Mouse (Mus musculus) thymus, postnatal 25 days (tissue): Measurements from ENCODE around the gene Pbld1.

Source experiments
- DNase-seq: peaks from one replicate; pipeline ENCODE4 v3.0.0; 2022

The Pbld1 gene

DNA sequence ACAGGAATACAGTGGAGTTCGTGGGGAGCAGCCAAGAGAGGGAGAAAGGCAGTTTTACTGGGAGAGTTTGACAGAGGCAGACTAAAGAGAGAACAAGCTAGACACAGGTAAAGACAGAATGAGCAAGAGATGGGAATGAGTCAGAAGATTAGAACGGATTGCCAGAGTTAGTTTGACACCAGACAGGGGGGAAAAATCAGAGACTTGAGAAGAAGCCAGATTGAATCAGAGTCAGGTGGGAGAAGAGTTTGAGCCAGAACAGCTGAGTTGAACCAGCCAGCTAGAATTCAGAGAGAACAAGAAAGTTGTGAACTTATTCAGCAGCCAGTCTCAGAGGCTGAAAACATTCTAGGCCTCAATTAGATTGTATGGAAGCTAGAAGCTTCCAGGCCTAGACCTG, at the start of gene Pbld1:
Pbld1 (plus strand) TSS at position 301 of the 400 bp plus-strand sequence.
- DNase-seq: no peak

DNA sequence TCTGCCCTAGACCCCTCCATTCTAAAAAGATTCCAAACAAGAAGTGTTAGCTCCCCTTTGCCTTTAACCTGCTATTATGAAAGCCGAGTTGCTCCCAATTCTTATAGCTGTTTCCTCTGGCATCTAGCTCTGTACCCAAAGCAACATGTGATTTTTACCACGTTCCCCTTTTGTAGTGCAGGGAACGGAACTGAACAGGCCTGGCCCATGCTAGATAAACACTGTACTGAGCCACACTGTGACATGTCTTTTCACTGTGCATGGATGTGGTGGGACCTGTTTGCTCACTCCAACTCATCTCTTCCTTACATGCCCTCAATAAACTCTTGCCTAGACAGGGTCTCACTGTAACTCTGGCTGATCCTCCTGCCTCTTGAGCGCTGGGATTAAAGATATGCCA, 49.7 kb upstream of the Pbld1 start:
- DNase-seq: no peak

DNA sequence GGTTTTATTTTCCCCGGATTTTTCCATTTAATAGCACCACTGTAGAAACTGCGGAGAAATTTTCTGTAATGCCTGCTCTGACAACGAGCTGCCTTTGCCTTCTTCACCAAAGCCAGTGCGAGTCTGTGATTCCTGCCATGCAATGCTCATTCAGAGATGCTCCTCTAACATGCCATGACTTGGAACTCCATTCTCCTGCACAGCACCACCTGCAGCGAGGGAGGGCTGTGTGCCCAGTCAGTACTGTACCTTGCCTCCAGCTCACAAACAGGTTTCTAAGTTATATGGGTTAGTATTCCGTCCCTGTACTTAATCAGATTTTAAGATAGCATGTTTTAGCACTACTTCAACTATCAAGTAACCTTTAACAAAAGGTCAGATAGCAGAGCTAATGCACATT, 48.4 kb upstream of the Pbld1 start:
- DNase-seq: no peak

DNA sequence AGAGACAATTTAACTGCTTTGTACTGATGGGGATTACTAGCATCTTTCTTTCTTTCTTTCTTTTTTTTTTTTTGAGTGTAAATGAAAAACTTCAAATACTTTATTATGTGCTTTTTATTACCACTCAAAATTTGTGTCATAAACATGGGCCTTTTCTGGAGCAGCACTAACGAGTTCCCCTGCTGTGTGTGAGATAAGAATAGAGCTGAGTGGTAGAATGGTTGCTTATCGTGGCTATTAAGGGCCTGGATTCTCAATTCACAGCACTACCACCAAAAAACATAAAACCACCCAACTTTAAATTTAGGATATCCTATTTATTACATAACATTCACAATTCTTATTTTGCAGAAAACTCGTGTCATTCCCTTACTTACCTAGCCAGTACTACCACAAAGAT, 46.5 kb upstream of the Pbld1 start:
- no peak for DNase-seq

DNA sequence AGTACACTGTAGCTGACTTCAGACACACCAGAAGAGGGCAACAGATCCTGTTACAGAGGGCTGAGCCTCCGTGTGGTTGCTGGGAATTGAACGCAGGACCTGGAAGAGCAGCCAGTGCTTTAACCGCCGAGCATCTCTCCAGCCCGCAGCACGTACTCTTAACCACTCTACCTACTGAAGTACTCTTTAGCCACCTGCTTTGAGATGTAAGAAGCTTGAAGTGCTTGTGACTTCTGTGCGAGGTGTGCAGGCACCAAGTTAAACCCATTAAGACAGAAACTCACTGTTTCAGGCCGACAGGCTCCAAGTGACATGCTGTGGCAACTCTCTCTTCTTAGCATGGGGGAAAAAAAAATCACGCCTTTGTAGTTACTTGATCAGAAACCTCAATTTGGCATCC, 45.8 kb upstream of the Pbld1 start:
- no peak for DNase-seq

DNA sequence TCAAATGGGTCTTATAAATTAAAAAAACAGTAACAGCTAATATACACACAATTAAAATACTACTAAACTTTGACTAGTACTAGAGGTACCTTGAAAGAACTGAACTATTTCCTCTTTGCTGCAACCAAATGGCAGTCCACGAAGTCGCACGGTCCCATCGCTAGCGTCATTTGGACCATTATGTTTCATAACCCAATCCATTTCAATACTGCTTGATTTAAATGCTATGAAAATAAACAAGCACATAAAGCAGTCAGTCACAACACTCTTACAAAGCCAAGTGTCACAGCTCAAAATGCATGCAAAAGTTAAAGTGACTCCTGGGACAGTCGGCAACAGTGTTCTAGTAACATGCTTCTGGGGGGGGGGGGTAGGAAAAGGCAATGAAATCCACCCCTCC, 40.7 kb upstream of the Pbld1 start:
- DNase-seq: no peak

DNA sequence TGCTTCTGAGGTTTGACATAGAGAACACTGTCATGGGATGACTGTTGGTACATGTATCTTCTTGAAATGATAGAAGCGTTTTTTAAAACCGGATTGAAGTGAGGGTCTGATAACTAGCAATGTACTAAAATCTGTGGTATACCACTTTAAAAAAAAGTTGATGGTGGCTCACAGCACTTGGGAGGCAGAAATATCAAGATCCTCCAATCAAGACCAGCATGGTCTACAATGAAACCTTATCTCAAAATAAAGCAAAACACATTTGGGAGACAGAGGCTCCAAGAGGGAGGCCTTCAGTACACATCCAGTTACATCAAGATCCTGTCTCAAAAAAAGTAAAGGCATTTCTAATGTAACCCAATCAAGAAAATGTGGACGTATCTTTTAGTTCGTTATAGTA, 38.3 kb upstream of the Pbld1 start:
- DNase-seq: no peak

DNA sequence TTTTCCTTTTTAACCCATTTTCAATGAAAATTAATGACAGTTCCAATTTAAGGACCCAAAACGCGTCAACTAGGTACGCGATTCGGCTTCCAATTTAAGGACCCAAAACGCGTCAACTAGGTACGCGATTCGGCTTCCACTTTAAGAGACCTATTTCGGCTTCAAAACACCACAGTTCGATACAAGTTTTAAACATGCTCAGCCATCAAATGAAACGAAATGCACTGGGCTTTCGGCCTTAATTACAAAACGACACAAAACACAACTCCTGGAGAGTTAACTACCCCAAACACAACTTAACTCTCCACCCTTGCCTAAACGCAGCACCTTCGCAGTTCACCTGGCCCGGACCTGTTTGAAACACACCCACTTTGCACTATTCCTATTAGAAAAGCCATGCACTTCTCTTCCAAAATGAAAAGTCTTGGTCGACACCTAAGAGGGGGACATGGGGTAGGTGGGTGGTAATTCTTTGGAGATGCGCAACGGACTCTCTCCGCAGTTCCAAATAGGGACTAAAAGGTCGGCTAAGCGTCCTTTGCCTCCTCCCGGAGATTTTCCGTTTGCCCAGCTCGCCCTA, 37.3 kb upstream of the Pbld1 start:
- no peak for DNase-seq

DNA sequence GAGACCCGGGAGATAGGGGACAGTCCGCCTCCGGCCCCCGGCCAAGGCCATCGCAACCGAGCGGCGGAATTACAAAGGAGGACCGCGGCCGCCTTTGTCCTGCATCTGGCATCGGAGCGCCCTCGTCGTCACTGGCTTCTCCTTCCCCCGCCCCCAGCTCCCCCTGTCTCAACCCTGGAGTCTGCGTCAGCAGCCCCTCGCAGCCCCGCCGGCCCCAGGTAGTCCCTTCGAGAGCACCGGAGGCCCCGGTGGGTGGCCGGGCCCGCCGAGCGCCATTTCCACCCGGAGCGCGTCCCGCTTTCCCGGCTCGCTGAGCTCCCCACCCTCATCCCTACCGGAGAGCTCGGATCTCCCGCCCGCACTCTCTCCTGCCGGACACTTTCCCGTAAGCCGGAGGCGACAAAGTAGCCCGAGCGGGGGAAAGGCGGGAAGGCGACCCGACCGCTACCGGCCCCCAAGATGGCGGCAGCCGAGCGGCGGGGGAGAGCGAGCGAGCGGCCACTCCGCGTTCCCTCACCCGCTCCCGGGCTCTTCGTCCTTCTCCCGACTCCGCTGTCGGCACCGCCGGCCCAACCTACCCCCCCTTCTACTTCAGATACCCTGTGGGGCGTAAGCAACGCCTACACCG, 36.7 kb upstream of the Pbld1 start:
- peak; percentile 74 for DNase-seq

DNA sequence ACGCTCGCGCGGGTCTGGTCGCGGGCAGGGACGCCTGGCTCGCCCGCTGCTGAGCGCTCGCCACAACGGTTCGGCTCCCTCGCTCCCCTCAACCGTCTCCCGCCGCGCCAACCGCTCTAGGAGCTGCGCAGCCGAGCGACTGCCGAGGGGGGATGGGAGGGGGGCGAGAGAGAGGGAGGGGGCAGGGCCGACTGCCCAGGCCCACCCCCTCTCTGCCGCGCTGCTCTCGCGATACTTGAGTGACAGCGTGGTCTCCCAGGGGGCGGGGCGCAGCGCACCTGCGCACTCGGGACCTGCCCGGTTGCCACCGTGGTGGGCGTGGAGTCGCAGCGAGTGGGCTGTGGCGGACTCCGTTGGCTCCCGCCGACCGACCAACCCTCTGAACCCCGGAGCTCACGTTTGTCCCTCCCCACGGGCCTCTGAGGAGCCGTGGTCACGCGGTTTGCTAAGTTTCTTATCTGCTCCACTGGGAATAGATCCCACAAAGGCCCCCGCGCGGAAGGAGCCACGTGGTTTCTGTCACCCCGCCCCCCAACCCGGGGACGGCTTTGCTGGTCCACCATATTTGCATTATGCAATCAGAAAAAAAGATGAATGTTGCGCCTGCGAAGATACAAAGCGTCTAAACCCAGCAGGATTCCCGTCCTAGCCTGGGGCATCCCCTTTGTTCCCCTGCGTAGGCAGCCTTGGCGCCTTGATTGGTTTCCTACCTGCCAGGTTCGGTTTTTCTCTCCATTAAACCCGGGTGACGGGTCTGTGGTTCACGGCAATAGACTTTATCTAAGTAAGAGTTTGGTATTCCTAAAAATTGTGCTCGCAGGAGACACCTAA, 36.0 kb upstream of the Pbld1 start, which contains the start of the genes Hnrnph3 and Pbld2:
Hnrnph3 (minus strand) TSS at position 469 of the 831 bp plus-strand sequence.
Pbld2 (plus strand) TSS at position 567 of the 831 bp plus-strand sequence.
- peak; percentile 99 for DNase-seq

DNA sequence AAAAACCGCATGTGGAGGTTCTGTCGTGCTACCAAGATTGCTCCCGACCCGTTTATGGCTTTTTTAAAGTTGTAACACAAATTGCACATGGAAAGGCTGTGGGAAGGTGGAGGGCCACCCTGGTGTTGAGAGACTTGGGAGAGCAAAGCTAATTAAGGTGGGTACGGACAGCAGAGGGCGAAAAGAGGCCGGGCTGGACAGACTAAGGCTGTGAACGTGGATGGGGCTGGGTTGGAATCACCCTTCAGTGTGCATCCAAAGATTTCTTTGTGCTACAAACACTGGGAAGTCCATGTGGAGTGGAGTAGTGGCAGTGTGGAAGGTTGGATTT, 35.4 kb upstream of the Pbld1 start:
- DNase-seq: no peak

DNA sequence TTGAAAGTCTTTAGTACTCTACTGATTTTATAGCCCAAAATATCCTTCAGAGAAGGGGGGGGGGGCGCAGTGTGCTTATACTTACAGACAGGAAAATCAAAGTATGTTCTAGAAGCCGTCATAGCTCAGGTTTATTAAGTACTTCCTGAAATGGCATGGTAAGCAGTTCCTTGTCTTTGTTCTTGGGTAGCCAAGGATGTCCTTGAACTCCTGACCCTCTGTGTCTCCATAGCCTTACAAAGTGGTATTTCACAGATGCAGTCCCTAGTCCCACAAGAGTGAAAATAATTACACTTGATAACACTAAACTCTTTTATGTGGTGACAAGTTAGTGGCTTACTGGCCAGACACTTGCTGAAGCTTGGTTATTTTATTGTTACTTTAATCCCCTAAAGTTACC, 34.9 kb upstream of the Pbld1 start:
- DNase-seq: no peak

DNA sequence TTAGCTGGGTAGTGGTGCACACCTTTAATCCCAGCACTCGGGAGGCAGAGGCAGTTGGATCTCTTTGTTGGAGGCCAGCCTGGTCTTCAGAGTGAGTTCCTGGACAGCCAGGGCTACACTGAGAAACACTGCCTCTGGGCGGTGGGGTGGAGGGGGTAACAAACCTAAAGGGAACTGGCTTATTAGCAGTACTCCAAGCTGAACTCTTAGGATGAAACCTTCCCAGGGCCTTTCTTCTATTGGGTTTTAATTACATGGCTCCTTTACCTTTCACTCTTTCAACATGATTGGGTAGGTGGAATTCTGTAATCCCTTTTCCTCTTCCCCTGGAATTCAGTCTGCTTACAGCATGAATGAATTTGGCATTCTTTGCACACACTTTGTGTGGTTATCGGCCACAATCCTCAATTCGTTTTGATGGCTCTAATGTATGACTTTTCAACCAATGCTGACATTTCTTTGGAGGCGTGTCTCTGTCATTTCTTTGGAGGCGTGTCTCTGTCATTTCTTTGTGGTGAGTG, 34.4 kb upstream of the Pbld1 start:
- DNase-seq: no peak

DNA sequence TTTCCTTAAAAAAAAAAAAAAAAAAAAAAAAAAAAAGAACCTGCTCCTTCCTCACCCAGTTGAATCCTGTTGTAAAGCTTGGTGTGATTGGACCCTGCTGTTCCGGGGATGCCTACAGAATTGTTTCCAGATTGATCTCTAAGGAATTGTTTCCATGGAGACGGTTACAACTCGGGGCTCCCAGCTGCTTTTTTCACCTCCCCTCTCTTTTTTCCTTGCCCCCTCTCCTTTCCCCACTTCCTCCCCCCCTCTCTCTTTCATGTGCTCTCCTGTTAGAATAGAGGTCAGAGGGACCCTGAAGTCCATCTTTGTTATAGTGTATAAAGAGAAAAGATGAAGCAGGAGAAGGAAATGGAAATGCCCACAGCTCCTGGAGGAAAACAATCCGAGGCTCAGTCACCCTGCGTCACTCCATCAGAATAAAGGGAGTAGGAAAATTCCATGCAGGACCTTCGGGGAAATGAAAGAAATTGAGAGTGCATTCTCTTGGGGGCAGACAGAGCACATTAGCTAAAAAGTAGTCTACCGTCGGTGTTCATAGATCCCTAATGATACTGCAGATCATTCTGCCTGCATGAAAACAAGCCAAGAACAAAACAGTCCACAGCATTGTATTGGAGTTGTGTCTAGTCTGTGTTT, 33.7 kb upstream of the Pbld1 start:
- DNase-seq: no peak

DNA sequence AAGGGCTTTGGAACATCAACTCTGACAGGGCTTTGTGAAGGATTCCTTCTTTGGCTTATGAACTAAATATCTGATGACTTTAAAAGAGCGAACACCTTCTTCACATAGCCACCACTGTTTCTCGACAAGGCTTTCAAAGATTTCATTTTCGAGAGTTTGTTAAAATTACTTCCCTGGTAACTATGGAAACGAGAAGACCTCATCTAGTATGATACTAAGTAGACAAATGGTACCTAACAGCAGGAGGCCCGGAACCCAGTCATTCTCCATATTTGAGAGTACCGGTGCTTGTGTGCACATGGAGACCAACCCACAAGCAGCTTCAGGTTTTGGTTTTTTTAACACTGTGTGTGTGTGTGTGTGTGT, 33.2 kb upstream of the Pbld1 start:
- no peak for DNase-seq

DNA sequence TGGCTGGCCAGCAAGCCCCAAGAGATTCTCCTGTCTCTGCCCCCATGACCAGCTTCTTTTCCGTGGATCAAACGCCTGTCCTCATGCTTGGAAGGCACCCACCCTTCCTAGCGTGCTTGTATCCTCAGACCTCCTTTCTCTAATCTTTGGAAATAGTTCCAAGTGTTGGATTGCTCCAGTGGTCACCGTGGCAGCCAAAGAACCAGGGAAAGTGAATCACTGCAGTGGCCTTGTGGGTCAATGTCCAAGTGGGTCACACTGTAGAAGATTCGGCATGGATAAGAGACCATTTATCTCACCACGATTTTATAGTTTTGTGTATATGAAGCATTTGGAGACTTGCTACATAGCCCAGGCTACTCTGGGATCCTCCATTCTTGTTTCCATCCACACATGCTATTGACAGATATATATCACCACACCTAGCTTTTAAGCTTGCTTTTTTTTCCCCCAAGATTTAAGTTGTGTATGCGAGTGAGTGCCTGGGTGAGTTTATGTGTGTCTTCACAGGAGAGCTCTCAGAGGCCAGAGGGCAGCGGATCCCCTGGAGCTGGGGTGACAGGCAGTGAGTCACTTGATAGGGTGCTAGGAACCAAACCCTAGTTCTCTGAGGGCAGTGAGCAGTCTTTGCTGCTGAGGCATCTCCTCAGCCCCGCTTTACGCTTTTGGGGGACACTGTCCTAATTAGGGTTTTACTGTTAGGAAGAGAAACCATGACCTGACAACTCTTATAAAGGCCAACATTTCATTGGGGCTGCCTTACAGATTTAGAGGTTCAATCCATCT, 32.4 kb upstream of the Pbld1 start:
- DNase-seq: no peak

DNA sequence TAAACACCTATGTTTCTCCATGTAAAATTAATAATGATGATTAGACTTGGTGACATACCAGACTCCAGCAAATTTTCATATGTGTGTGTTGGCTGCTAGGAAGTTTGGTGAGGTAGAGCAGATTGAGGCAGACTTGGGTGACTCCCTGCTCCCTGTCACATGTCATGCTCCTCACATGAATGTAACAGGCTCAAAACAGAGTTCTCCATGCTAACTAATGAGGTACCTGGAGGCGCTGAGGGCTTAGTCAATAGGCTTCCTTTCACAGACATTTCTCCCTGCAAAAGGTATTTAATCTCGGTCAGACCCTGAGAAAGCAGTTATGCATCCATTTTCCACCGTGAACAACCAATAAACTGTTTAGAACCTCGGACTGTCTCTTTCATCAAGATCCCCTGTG, 31.6 kb upstream of the Pbld1 start:
- DNase-seq: no peak

DNA sequence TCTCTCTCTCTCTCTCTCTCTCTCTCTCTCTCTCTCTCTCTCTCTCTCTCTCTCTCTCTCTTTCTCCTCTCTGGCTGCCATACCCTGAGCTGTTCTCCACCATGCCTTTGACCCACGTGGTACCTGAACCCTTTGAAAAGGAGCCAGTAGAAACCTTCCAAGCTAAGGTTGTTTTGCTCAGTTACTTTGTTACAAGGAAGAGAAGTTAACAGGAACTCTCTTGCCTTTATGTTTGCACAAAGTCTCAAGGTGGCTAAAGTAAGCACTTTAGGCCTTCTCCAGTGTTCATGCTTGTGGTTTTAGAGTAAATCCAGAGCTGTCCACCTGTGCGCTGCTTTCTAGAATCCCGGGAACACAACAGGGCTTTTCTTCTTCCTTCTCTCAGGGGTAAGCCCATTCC, 27.7 kb upstream of the Pbld1 start:
- DNase-seq: no peak

DNA sequence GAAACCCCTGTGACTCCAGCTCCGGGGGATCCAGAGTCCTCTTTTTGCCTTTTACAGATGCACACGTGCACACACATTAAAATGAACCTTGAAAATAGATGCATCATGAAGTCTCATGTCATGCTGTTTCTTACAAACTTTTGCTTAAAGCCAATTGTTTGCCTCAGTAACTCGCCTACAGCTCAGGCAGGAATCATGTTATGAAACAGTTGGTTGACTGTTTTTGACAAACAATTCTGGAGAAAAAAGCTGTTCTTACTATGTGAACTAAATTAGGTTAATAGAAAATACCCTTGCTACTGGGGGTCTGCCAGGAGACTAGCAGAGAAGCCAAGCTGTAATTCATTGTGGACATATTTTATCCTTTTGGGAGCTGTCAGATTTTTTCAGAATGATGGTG, 27.0 kb upstream of the Pbld1 start:
- no peak for DNase-seq

DNA sequence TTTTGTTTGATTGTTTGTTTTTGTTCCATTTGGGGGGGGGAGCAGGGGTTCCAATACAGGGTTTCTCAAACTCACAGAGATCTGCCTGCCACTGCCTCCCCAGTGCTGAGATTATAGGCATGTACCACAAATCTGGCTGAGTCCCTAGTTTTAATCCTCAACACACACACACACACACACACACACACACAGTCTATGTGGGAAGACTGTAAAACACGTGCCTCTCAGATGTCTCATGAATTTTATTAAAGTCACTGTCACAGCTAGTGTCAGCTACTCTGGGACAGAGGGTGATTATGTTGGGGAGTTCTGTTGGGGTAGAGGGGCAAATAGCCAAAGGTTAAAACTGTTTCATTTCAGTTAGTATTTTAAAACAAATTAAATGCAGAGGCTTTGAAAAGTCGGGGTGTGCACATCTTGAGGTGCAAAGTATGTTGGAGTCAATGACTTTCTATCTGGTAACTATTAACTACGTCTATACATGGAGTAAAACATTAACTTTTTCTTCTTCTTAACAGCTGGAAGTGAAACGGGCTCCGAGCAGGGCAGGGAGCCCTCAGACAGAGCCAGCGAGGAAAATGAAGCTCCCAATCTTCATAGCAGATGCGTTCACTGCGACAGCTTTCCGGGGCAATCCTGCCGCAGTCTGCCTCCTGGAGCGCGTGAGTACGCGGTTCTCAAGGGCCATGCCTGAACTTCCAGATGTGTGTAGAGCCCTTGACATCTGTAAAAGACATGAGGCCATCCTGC, 21.2 kb upstream of the Pbld1 start:
- DNase-seq: no peak

DNA sequence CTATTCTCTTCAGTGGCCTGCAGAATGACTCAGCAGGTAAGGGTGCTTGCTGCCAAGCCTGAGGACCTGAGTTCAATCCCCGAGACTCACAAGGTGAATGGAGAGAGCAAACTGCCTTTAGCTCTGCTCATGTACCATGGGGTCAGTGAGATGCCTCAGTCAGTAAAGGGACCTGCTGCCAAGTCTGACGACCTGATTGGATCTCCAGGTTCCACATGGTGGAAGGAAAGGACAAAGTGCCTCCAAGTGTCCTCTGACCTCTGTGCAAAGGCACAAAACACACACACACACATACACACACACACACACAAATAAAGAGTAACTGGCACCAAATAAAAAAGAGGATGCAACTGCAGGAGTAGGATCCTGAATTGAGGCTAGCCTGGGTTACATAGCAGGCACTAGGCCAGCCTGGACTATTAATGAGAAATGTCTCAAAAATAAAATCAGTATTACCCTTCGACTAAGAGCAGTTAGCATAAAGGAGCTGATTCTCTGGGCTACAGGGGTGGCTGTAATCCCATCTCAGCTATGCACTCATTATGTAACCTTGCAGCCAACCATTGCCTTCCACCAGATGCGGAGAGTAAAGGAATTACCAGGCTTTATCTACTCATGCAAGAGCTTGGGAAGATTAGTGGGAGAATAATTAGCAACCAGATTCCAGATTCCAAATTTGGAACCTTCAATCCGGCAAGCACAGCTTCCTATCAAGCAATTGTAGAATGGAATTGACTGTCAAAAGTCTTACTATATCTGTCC, 19.9 kb upstream of the Pbld1 start:
- no peak for DNase-seq
